Mouse (Mus musculus): ENCODE data around the gene Phc2. TPM values are rescaled to one million over a fixed set of nuclear protein-coding genes. Genes with fewer than 3 reads are reported as not detected.

Phc2 gene
- polyA plus RNA-seq, 1 experiment from 2014 or later: 138 TPM

DNA sequence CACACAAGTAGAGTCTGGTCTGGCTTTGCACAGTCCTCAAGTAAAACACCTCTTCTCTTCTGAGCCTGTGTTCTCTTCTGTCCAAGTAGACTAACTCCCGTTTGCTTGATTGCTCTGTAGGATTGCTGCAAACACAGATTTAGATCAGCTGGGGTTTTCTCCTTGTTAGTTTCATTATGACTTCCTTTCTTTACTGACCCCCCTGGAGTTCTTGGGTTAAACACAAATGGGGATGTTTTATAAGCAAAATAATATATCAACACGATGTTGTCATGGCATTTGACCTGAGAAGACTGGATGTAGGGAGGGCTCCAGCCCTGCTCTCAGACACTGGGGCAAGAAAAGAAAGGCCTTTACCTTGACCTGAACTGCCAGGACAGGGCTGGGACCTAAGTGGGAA lies 35.5 kb upstream of the Phc2 start:
- 57% methylated on average over 2 of the region's 2 CpGs for WGBS
- Histone ChIP-seq H3K4me3 (no peak overlapping the region), H3K9me3 (replicated peaks) (no peaks in the 10 kb centered on the region), H3K36me3 (no peaks in the 10 kb centered on the region), H3K4me2 (replicated peaks) (no peak overlapping the region), H3K27ac (no peak overlapping the region), H3K4me1 (peaks cover 4% of the 10 kb centered on the region; the same call in 1 of the 2 replicates), H3K27me3 (0 out of 2 replicates have a peak, but pooled peaks cover 2% of the 10 kb centered on the region), H3K9ac (no peak overlapping the region)
- ATAC-seq (ENCODE audit: low FRiP score): no peak

DNA sequence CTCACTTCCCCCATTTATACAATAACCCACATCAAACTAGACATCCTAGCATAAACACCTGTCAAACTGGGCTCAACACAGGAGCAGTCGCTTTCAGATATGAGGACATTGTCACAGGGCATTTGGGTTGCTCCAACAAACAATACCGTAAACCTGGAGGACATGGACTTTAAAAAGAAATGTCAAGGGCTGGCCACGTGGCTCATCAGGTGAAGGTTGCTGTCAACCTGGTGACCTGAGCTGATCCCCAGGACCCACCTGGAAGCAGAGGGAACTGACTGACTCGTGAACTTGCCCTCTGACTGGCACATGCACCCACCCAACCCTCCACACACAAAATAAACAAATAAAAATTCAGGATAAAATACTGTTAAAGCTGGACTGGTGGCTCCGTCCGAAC lies 33.9 kb upstream of the Phc2 start:
- H3K9me3 ChIP-seq (replicated peaks): no peaks in the 10 kb centered on the region
- no peak overlapping the region for H3K9ac ChIP-seq
- H3K27me3 ChIP-seq: 0 out of 2 replicates have a peak, but pooled peaks cover 2% of the 10 kb centered on the region
- H3K4me3 ChIP-seq: no peak overlapping the region
- WGBS: 83% methylated on average over 6 of the region's 6 CpGs
- H3K36me3 ChIP-seq: no peaks in the 10 kb centered on the region
- H3K4me1 ChIP-seq: peaks cover 4% of the 10 kb centered on the region; the same call in 1 of the 2 replicates
- H3K4me2 ChIP-seq (replicated peaks): no peak overlapping the region
- no peak overlapping the region for H3K27ac ChIP-seq
- ATAC-seq (ENCODE audit: low FRiP score): no peak

DNA sequence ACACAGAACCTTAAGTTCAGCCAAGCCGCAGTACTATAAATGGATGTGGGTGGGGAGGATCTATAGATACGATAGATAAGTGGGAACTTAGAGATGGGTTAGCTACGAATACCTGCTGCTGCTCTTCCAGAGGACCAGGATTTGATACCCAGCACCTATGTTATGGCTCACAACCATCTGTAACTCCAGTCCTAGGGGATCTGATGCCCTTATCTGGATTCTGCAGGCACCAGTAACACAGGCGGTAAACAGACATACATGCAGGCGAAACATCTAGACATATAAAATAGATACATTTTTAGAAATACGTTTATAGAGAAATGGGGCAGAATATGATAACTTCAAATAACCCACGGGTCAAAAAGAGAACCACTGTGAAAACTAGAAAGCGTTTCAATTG lies 33.4 kb upstream of the Phc2 start:
- Histone ChIP-seq H3K4me1 (peaks cover 4% of the 10 kb centered on the region; the same call in 1 of the 2 replicates), H3K36me3 (no peaks in the 10 kb centered on the region), H3K4me2 (replicated peaks) (no peak overlapping the region), H3K4me3 (no peak overlapping the region), H3K27ac (no peak overlapping the region), H3K27me3 (0 out of 2 replicates have a peak, but pooled peaks cover 2% of the 10 kb centered on the region), H3K9ac (no peak overlapping the region), H3K9me3 (replicated peaks) (no peaks in the 10 kb centered on the region)
- no peak for ATAC-seq (ENCODE audit: low FRiP score)
- WGBS: 91% methylated on average over 8 of the region's 8 CpGs

DNA sequence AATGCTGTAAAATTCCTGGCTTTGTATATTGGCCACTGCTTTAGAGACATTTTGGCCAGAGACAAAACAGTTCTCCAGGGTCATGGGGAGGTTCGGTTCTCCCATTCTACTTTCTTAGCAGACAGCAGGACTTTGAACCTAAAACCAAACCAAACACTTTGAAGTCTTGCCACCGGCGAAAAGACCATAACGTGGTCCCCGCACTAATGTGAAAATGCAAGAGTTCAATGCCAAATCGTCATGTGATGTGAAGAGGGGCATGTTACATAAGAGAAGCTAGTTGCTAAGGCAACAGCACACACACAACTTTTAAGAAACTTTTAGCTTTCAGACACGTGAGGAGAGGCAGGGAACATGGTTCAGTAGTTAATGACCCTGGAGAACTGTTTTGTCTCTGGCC lies 19.1 kb upstream of the Phc2 start:
- Histone ChIP-seq H3K9me3 (replicated peaks) (no peaks in the 10 kb centered on the region), H3K4me3 (no peak overlapping the region), H3K36me3 (no peaks in the 10 kb centered on the region), H3K9ac (no peak overlapping the region), H3K4me1 (peaks cover 21% of the 10 kb centered on the region), H3K27ac (no peak overlapping the region), H3K4me2 (replicated peaks) (no peak overlapping the region), H3K27me3 (no peaks in the 10 kb centered on the region)
- WGBS: 81% methylated on average over 7 of the region's 7 CpGs
- no peak for ATAC-seq (ENCODE audit: low FRiP score)

DNA sequence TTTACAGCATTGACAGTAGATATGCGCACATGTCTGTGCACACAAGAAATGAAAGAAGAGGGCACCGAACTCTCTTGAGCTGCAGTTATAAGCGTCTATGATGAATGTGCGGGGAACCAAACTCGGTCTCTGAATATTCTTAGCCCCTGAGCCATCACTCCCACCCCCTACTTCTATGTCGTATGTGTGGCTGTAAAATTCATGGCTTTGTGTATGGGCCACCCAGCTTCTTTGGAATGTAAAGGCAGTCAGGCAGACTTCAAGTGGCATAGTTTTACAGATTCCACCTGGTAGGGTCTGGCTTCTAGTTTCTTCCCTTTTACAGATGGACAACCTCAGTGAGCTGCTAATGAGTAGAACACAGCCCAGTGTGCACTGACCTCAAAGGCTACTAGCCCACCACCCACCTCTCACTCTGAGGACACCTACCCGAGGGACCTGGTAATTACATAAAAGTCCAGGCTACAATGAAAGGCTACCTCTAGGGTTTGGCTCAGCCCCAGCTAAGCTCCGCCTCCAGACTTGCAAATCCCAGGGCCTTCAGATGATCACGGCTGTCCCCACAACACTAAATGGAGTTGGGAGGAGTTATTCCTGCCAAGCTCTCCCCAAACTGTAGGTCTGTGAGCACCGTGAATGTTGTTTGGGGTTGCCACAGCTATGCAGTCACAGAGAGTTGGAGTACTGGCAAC lies 18.5 kb upstream of the Phc2 start:
- H3K9ac ChIP-seq: no peak overlapping the region
- WGBS: 58% methylated on average over 10 of the region's 10 CpGs
- H3K4me1 ChIP-seq: peaks cover 21% of the 10 kb centered on the region
- H3K4me2 ChIP-seq (replicated peaks): no peak overlapping the region
- H3K27me3 ChIP-seq: no peaks in the 10 kb centered on the region
- H3K36me3 ChIP-seq: no peaks in the 10 kb centered on the region
- H3K27ac ChIP-seq: no peak overlapping the region
- no peaks in the 10 kb centered on the region for H3K9me3 ChIP-seq (replicated peaks)
- no peak overlapping the region for H3K4me3 ChIP-seq
- ATAC-seq (ENCODE audit: low FRiP score): no peak

DNA sequence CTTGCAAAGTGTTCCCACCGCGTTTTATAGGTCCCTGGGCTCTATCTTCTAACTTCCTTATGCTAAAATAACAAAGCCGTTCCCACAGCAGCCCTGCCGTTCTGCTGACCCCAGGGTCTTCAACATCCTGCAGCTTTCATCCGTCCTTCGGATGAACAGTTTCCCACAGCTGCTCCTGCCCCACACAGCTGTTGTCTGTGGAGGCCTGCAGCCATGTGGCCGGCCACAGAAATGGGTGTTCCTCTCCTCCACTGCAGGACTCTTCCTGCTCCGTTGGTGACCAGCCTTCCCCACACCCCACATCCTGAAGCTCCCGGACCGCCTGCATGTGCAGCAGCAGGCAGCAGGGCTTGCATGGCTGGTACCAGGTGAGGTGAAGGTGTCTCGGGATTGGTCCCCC lies 17.3 kb upstream of the Phc2 start:
- WGBS: 44% methylated on average over 11 of the region's 11 CpGs
- no peak for ATAC-seq (ENCODE audit: low FRiP score)
- H3K36me3 ChIP-seq: no peaks in the 10 kb centered on the region
- H3K27me3 ChIP-seq: no peaks in the 10 kb centered on the region
- no peak overlapping the region for H3K4me3 ChIP-seq
- H3K27ac ChIP-seq: no peak overlapping the region
- peaks cover 21% of the 10 kb centered on the region for H3K4me1 ChIP-seq
- H3K9me3 ChIP-seq (replicated peaks): no peaks in the 10 kb centered on the region
- H3K4me2 ChIP-seq (replicated peaks): no peak overlapping the region
- H3K9ac ChIP-seq: no peak overlapping the region

DNA sequence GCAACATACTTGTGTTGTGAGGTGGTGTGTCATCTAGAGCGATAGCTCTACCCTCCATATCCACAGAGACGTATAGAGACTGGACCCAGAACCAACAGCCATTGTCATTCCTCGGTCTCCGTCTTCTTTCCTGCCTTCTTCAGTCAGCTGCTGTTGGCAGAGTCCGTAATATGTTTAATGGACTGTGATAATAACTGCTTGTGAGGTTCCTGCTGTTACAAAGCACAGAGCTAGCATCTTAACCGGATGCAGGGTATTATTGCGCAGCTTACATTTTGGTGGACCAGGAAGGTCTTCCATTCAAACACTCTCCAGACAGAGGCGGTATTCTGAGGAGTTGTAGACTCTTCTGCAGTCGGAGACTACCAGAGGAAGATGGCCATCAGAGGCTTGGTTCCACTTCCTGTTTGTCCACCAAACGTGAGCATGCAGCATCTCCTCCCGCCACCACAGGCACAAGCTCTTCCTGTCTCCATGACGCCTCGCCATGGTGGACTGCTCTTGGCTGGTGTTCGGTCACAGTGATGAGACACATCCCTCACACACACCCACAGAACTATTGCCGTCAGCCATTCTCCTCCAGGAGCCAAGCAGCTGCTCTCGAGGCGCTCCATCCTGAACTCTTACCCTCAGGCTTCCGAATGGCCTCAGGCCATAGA lies 16.1 kb upstream of the Phc2 start:
- no peaks in the 10 kb centered on the region for H3K36me3 ChIP-seq
- no peak overlapping the region for H3K27ac ChIP-seq
- no peak overlapping the region for H3K9ac ChIP-seq
- ATAC-seq (ENCODE audit: low FRiP score): no peak
- H3K4me2 ChIP-seq (replicated peaks): no peak overlapping the region
- H3K9me3 ChIP-seq (replicated peaks): no peaks in the 10 kb centered on the region
- no peak overlapping the region for H3K4me3 ChIP-seq
- H3K27me3 ChIP-seq: no peaks in the 10 kb centered on the region
- WGBS: 80% methylated on average over 18 of the region's 18 CpGs
- H3K4me1 ChIP-seq: peaks cover 21% of the 10 kb centered on the region

DNA sequence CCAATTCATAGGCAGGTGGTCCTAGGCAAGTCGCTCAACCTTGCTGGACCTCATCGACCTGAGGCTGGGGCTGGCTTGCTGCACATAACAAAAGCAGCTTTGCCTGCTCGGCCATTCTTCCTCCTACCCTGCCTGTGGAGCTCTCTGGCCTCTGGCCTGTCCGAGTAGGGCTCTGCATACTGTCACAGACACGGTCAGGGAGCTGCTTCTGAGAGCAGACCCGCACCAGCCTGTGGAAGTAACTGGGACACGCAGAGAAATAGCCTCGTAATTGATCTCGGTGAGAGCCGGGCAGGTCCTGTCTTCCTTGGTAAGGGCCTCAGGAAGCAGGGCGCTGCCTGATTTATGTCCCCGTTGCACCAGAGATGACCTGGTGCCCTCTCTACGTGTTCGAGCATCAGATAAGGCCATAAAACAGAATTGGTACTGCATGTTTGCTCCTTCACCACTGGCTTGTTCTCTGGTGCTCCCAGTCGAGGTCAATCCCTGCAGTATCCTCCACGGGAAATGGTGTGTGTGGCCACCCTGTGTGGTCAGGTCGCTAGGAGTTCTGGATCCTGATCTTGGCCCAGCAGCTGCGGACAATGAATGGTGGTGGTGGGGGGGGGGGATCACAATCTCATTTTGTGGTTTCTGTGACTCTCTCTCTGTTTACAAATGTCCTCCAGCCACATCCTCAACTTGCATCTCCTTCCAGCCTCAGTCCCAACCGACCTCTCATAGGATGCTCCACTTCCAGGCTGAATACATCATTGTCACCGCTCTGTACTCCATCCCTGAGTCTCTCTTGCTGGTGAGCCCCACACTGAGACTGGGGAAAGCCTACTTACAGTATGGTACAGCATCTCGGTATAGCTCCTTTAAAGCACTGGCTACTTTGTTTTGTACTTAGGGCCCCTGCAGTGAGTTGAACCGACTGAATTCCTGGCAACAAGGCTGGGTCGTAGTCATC lies 12.5 kb upstream of the Phc2 start:
- no peak for ATAC-seq (ENCODE audit: low FRiP score)
- Histone ChIP-seq H3K4me2 (replicated peaks) (no peak overlapping the region), H3K9me3 (replicated peaks) (no peaks in the 10 kb centered on the region), H3K36me3 (no peaks in the 10 kb centered on the region), H3K27ac (no peak overlapping the region), H3K4me3 (no peak overlapping the region), H3K27me3 (no peaks in the 10 kb centered on the region), H3K9ac (no peak overlapping the region), H3K4me1 (peaks cover 10% of the 10 kb centered on the region)
- 56% methylated on average over 23 of the region's 23 CpGs for WGBS

DNA sequence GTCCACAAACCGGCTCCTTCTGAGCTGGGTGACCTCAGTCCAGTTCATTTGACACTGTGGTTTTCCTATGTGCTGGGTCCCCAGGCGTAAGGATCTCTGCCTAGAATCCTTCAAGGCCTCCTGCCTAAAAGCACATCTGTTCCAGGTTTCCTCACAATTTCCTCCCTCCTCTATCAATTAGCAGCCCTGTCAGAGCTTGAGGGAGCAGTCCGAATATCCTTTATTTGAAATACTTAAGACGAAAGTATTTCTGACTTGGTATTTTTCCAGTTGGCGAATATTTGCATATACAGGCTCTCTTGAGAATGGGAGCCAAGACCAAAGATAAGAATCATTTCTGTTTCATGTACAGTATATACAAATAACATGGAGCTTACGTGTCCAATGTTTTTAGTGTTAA lies 8.6 kb upstream of the Phc2 start:
- no peak for ATAC-seq (ENCODE audit: low FRiP score)
- 71% methylated on average over 6 of the region's 6 CpGs for WGBS
- H3K27me3 ChIP-seq: no peaks in the 10 kb centered on the region

DNA sequence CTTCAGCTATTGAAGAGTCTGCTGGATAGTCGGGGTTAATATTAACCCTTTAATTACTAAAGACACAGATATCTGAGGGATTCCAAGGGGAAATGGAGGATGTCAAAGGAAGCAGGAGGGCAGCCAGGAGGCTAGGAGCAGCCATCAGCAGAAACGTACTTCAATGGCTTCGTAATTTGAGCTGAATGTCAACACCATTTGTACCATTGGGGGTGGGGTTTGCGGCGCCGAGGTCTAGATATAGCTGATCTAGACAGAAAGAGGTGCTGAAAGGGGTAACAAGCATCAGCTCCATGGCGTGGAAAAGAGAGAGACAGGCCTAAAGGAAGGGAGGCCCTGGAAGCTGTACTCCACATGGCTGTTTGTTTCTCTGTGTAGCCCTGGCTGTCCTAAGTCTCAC lies 7.7 kb upstream of the Phc2 start:
- no peak for ATAC-seq (ENCODE audit: low FRiP score)
- H3K4me2 ChIP-seq (replicated peaks): no peak overlapping the region

More for the DNA sequence above, 8.6 kb upstream of the Phc2 start:
- H3K4me2 ChIP-seq (replicated peaks): no peak overlapping the region
- no peak overlapping the region for H3K9ac ChIP-seq
- no peaks in the 10 kb centered on the region for H3K36me3 ChIP-seq
- peaks cover 5% of the 10 kb centered on the region for H3K4me1 ChIP-seq
- no peak overlapping the region for H3K4me3 ChIP-seq
- no peak overlapping the region for H3K27ac ChIP-seq
- H3K9me3 ChIP-seq (replicated peaks): no peaks in the 10 kb centered on the region

DNA sequence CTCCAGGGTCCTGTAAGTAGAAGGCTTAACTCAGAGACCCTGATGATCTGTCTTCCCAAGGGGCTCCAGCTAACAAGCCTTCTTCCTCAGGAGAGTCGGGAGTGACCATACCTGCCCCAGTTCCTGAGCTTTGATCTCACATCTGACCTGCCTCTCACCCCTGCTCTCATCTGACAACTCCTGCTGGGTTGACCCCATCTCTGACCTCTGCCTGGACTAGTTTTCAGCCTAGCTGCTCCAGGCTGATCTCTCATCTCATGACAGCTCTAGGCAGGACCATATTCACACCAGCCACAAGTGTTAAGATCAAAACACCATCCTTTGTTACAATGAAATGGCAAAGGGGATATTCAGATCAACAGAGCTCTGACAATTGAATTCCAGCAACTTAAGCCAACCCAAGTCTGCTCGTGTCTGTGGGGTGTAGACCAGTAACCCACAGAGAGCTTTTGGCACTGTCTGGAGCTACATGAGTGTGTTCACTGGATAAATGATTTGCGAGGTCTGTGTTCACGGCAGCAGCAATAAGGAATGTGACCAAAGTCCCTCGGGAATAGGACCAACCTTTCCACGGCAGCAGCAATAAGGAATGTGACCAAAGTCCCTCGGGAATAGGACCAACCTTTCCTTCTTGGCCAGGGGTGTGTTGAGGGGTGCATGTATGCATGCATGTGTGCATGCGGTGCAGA lies 5.8 kb upstream of the Phc2 start:
- 49% methylated on average over 8 of the region's 8 CpGs for WGBS
- ATAC-seq (ENCODE audit: low FRiP score): no peak
- Histone ChIP-seq H3K4me2 (replicated peaks) (no peak overlapping the region), H3K4me3 (no peak overlapping the region), H3K9ac (no peak overlapping the region), H3K9me3 (replicated peaks) (no peaks in the 10 kb centered on the region), H3K27ac (no peak overlapping the region), H3K36me3 (no peaks in the 10 kb centered on the region), H3K4me1 (peaks cover 16% of the 10 kb centered on the region), H3K27me3 (no peaks in the 10 kb centered on the region)

More for the DNA sequence above, 7.7 kb upstream of the Phc2 start:
- no peak overlapping the region for H3K4me3 ChIP-seq
- no peaks in the 10 kb centered on the region for H3K36me3 ChIP-seq
- H3K27me3 ChIP-seq: no peaks in the 10 kb centered on the region
- no peak overlapping the region for H3K9ac ChIP-seq
- peaks cover 5% of the 10 kb centered on the region for H3K4me1 ChIP-seq
- WGBS: 38% methylated on average over 7 of the region's 7 CpGs
- no peak overlapping the region for H3K27ac ChIP-seq
- no peaks in the 10 kb centered on the region for H3K9me3 ChIP-seq (replicated peaks)

DNA sequence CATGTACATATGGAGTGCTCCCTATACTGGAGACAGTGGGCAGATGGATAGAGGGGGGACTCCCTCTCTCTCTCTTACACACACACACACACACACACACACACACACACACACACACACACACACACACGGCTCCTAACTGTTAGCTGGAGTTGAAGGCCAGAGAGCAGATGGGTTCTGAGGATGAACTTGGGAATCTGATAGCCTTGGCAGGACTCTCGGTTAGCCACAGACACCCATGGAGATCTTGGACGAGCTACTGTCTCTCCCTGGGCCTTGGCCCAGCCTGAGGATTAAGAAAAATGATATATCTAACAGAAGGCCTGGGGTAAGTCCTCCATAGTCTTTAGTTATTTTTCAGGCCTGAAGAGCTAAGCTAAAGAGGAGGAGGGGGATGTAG lies 3.0 kb upstream of the Phc2 start:
- 66% methylated on average over 3 of the region's 3 CpGs for WGBS
- Histone ChIP-seq H3K27me3 (peaks cover 12% of the 10 kb centered on the region), H3K9me3 (replicated peaks) (no peaks in the 10 kb centered on the region), H3K4me2 (replicated peaks) (no peak overlapping the region), H3K36me3 (no peaks in the 10 kb centered on the region), H3K4me1 (peaks cover 37% of the 10 kb centered on the region), H3K4me3 (no peak overlapping the region), H3K27ac (no peak overlapping the region), H3K9ac (no peak overlapping the region)
- ATAC-seq (ENCODE audit: low FRiP score): no peak
